Mouse (Mus musculus) limb, embryonic 12.5 days (tissue): Measurements from ENCODE around the gene Nelfa. TPM values are rescaled to one million over a fixed set of nuclear protein-coding genes. Genes with fewer than 3 reads are reported as not detected.

Experiments used
- ATAC-seq: fragments of 200-750 bp; cut with Nextera tagmentation; 2 replicates; pipeline ENCODE4 v1.8.0; 2017; ENCODE audit warnings: low read depth, moderate TSS enrichment; ENCODE audit not compliant: insufficient number of reproducible peaks, insufficient read depth, low FRiP score, low TSS enrichment
- H3K27ac ChIP-seq: fragments of 300-500 bp; sonication (generic); 2 replicates; pipeline ENCODE4 v1.5.1; 2016; ENCODE audit warnings: mild to moderate bottlenecking, moderate library complexity
- H3K27me3 ChIP-seq: fragments of 300-500 bp; sonication (generic); 2 replicates; pipeline ENCODE4 v1.6.1; 2016; ENCODE audit warnings: mild to moderate bottlenecking, moderate library complexity
- H3K36me3 ChIP-seq: fragments of 300-500 bp; sonication (generic); 2 replicates; pipeline ENCODE4 v1.6.1; 2016; ENCODE audit warnings: mild to moderate bottlenecking, moderate library complexity
- H3K4me1 ChIP-seq: fragments of 300-500 bp; sonication (generic); replicated peaks from 2 replicates; pipeline ENCODE4 v1.6.1; 2016
- H3K4me2 ChIP-seq: fragments of 300-500 bp; sonication (generic); 2 replicates; pipeline ENCODE4 v1.6.1; 2016; ENCODE audit warnings: mild to moderate bottlenecking, moderate library complexity
- H3K4me3 ChIP-seq: fragments of 300-500 bp; sonication (generic); replicated peaks from 2 replicates; pipeline ENCODE4 v1.5.1; 2016; ENCODE audit warnings: mild to moderate bottlenecking
- H3K9ac ChIP-seq: fragments of 300-500 bp; sonication (generic); replicated peaks from 2 replicates; pipeline ENCODE4 v1.6.1; 2016; ENCODE audit warnings: mild to moderate bottlenecking, moderate library complexity
- H3K9me3 ChIP-seq: fragments of 300-500 bp; sonication (generic); 2 replicates; pipeline ENCODE4 v1.6.1; 2016; ENCODE audit warnings: mild to moderate bottlenecking, moderate library complexity
- WGBS: fragments of 180-500 bp; shearing (Covaris S2); methylation state at CpG from one replicate; pipeline ENCODE4 v1.1.7; 2016; 5-methylcytosine and 5-hydroxymethylcytosine counted together
- microRNA-seq: library from miRNA; unstranded; fragments of <30 nt; microRNA quantifications from one replicate; pipeline ENCODE4, GENCODE M21; 2017
- polyA plus RNA-seq: library from polyadenylated mRNA; unstranded; fragments of >200 nt; fragmentation: Nextera tagmentation; extraction: Ambion mirVana; gene quantifications from 2 replicates; pipeline ENCODE4 v1.2.1, GENCODE M21; 2016

The Nelfa gene
- polyA plus RNA-seq, 1 experiment from 2014 or later = 69.0 TPM

GRCm38 (mm10) chr5:33893406-33893805 lies 42.8 kb downstream of the Nelfa start:
- H3K27ac ChIP-seq = no peak overlapping the region
- H3K4me3 ChIP-seq = no peak overlapping the region
- H3K4me2 ChIP-seq = no peak overlapping the region
- no peaks in the 10 kb centered on the region for H3K9me3 ChIP-seq
- H3K9ac ChIP-seq = no peak overlapping the region
- no peak for ATAC-seq
- H3K4me1 ChIP-seq = no peaks in the 10 kb centered on the region
- no peaks in the 10 kb centered on the region for H3K27me3 ChIP-seq
- peaks cover 99% of the 10 kb centered on the region for H3K36me3 ChIP-seq
- WGBS = 95% methylated on average over 6 of the region's 6 CpGs

DNA sequence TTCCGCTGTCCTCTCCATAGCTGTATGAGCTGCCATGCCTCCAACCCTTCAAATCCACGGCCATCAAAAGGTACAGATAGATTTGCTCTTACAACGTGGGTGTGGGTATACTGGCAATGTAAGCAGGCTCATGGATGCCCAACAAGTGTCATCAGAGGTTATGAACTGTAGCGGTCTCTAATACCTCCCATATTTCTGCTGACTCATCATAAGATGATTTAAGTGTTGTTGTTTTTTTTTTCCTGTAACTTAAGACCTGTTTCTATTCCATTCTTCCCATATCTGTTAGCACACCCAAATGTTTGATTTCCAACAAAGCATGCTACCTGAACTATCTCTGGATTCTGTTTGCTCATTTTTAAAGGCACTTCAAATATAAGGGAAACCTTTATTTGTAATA lies 55.1 kb downstream of the Nelfa start:
- H3K4me3 ChIP-seq = no peak overlapping the region
- peaks cover 90% of the 10 kb centered on the region for H3K36me3 ChIP-seq
- H3K27ac ChIP-seq = no peak overlapping the region
- 94% methylated on average over 4 of the region's 4 CpGs for WGBS
- H3K9ac ChIP-seq = no peak overlapping the region
- no peaks in the 10 kb centered on the region for H3K4me1 ChIP-seq
- H3K9me3 ChIP-seq = no peaks in the 10 kb centered on the region
- no peak for ATAC-seq
- no peak overlapping the region for H3K4me2 ChIP-seq
- H3K27me3 ChIP-seq = no peaks in the 10 kb centered on the region

- Histone ChIP-seq H3K36me3 (peaks cover 78% of the 10 kb centered on the region), H3K27ac (no peak overlapping the region), H3K4me1 (no peaks in the 10 kb centered on the region), H3K27me3 (no peaks in the 10 kb centered on the region), H3K4me3 (no peak overlapping the region), H3K9ac (no peak overlapping the region), H3K4me2 (no peak overlapping the region), H3K9me3 (no peaks in the 10 kb centered on the region)
- WGBS = 95% methylated on average over 1 of the region's 1 CpGs
- ATAC-seq = no peak
These were observed 60.7 kb downstream of the Nelfa start for GRCm38 (mm10) chr5:33875472-33875871.

DNA sequence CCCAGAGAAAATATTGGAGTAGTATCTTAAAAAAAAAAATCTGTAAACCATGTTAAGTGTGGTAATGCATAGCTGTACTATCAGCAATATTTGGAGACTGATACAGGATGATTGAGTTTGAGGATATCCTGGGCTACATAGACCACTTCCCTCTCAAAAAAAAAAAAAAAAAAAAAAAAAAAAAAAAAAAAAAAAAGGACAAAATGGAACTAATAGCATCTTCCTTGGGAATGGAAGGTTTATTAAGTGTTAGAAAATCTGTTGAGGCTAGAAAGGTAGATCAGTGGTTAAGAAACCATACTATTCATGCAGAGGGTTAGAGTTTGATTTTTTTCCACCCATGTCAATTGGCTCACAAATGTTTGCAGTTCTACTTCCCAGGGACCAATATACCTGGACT lies 78.5 kb downstream of the Nelfa start:
- Histone ChIP-seq H3K4me3 (no peak overlapping the region), H3K9me3 (peaks cover 4% of the 10 kb centered on the region; the same call in 1 of the 2 replicates), H3K36me3 (peaks cover 90% of the 10 kb centered on the region), H3K9ac (no peak overlapping the region), H3K4me2 (no peak overlapping the region), H3K4me1 (no peaks in the 10 kb centered on the region), H3K27me3 (no peaks in the 10 kb centered on the region), H3K27ac (no peak overlapping the region)
- ATAC-seq = no peak

GRCm38 (mm10) chr5:33854019-33854418 lies 82.2 kb downstream of the Nelfa start:
- Histone ChIP-seq H3K4me3 (no peak overlapping the region), H3K27ac (no peak overlapping the region), H3K4me2 (no peak overlapping the region), H3K4me1 (no peaks in the 10 kb centered on the region), H3K36me3 (peaks cover 71% of the 10 kb centered on the region), H3K27me3 (no peaks in the 10 kb centered on the region), H3K9me3 (no peaks in the 10 kb centered on the region), H3K9ac (no peak overlapping the region)
- WGBS = 86% methylated on average over 2 of the region's 2 CpGs
- ATAC-seq = no peak

GRCm38 (mm10) chr5:33853086-33853485 lies 83.1 kb downstream of the Nelfa start:
- peaks cover 68% of the 10 kb centered on the region for H3K36me3 ChIP-seq
- no peaks in the 10 kb centered on the region for H3K4me1 ChIP-seq
- no peak overlapping the region for H3K4me3 ChIP-seq
- no peaks in the 10 kb centered on the region for H3K27me3 ChIP-seq
- no peak overlapping the region for H3K4me2 ChIP-seq
- ATAC-seq = no peak
- no peak overlapping the region for H3K27ac ChIP-seq
- WGBS = 91% methylated on average over 1 of the region's 1 CpGs
- no peak overlapping the region for H3K9ac ChIP-seq
- H3K9me3 ChIP-seq = no peaks in the 10 kb centered on the region

DNA sequence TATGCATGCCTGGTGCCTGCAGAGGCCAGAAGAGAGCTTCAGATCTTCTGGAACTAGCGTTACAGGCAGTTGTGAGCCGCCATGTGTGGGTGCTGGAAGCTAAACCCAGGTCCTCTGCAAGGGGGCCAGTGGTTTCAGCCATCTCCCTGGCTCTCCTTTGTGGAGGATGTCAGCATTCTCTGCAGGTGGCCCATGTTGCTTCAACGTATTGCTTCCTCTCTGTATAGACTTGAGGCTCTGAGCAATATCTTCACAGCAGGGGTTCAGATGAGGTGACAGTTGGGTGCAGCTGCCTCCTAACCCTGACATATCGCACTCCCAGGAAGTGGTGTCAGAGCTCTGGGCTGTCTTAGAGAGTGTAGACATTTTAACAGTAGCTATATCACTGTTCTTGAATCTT lies 84.7 kb downstream of the Nelfa start:
- H3K9ac ChIP-seq = no peak overlapping the region
- H3K4me1 ChIP-seq = no peaks in the 10 kb centered on the region
- WGBS = 92% methylated on average over 4 of the region's 4 CpGs
- peaks cover 67% of the 10 kb centered on the region for H3K36me3 ChIP-seq
- no peak overlapping the region for H3K4me2 ChIP-seq
- no peaks in the 10 kb centered on the region for H3K27me3 ChIP-seq
- H3K9me3 ChIP-seq = no peaks in the 10 kb centered on the region
- H3K27ac ChIP-seq = no peak overlapping the region
- ATAC-seq = no peak
- no peak overlapping the region for H3K4me3 ChIP-seq

Small RNAs within 50 kb of the gene (microRNA-seq; reads per million reads assigned to microRNA genes)
- not detected for gene Mir7024

Other genes with a start within 250 kb of the Nelfa start
- 24.5 and 28.0 TPM in 2 replicates for gene Fgfr3, start 214.7 kb downstream of the Nelfa start, polyA plus RNA-seq
- 55.7 and 56.6 TPM in 2 replicates for gene Letm1, start 153.6 kb downstream of the Nelfa start, polyA plus RNA-seq
- gene Nsd2, start 115.7 kb downstream of the Nelfa start, polyA plus RNA-seq = 69.6 and 70.5 TPM in 2 replicates
- gene Gm1673, start 47.0 kb upstream of the Nelfa start, polyA plus RNA-seq = 186 and 197 TPM in 2 replicates
- gene Nat8l, start 59.6 kb upstream of the Nelfa start, polyA plus RNA-seq = 0.13 and 0.20 TPM in 2 replicates
- gene Poln, start 233.0 kb upstream of the Nelfa start, polyA plus RNA-seq = 1.3 and 1.4 TPM in 2 replicates
- gene Haus3, start 233.1 kb upstream of the Nelfa start, polyA plus RNA-seq = 52.2 and 52.5 TPM in 2 replicates